Mouse (Mus musculus): ENCODE measurements at regions not wholly inside any gene's neighbourhood (a gene's known extent, or its start where the extent isn't known, plus 50 kb on each side); places are given as distances from the start of the nearest gene placed in this dataset.
A peak's percentile ranks its signal among the peaks of the same experiment; 100 is the strongest.

DNA sequence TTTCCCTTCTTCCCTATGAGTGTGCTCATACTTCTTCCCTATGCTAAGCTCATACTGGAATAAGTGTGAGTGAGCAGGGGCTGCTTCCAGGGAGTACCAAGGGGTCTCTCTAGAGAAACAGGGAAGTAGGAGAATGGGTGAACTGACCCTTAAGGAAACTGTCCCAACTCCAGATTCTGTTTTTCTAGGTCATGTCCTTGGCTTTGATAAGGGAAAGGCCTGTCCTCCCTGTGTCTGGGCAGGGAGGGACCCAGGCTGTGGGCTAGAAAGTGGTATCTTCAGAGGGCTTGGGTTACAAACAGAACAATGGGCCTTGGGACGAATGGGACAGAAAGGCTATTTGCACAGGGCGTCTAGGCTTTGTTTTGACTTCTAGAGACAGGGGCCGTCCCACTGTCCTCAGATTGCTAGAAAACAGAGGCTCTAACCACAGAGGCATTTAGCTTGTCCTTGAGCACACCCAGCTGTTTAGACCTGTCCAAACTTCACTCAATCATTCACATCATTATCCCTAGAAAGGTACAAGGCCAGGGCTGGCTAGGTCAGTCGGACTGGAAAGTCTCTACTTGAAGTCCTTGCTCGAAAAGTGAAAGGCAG lies 82.0 kb upstream of the Parp11 start:
- Histone ChIP-seq H3K4me1 (ENCODE audit: control insufficient read depth, insufficient read depth, low read length) (no peaks in the 10 kb centered on the region), H3K9ac (ENCODE audit: low read depth, poor library complexity, severe bottlenecking) (no peak overlapping the region), H3K4me3 (ENCODE audit: low read depth, low read length) (no peak overlapping the region), H3K27me3 (ENCODE audit: control insufficient read depth, insufficient read depth, low read length, poor library complexity, severe bottlenecking) (no peaks in the 10 kb centered on the region), H3K27ac (ENCODE audit: insufficient read depth, low read length) (no peak overlapping the region), H3K36me3 (ENCODE audit: control insufficient read depth, insufficient read depth, low read length, poor library complexity, severe bottlenecking) (no peaks in the 10 kb centered on the region), H3K9me3 (replicated peaks; ENCODE audit: control insufficient read depth, insufficient read depth, low read length, poor library complexity, severe bottlenecking) (no peaks in the 10 kb centered on the region)
- TF ChIP-seq EP300 (IDR thresholded peaks at IDR 0.05; ENCODE audit: insufficient read depth, low read depth, low read length) = no peak
- TF ChIP-seq POLR2A (IDR thresholded peaks at IDR 0.05; ENCODE audit: insufficient read depth, low read length) = no peak
- TF ChIP-seq CTCF (IDR thresholded peaks at IDR 0.05; ENCODE audit: low read depth, low read length) = no peak

DNA sequence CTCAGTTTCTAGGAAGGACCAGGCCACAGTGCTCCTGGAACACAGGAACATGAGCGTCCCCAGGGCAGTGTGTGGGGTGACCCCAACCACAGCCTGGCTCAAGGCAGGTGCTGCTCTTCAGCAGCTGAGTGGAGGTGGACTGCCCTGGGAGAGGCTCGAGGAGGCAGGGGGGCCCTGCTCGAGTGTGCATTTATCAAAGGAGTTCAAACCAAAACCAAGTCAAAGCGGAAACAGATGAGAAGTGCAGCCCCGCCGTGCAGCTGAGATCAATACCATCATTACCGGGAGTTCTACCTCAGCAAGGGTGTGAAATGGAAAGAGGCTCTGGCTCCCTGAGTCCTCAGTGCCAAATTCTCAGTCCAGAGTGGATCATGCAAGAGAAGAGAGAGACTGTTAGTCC lies 81.4 kb upstream of the Parp11 start:
- Histone ChIP-seq H3K4me1 (ENCODE audit: control insufficient read depth, insufficient read depth, low read length) (no peaks in the 10 kb centered on the region), H3K36me3 (ENCODE audit: control insufficient read depth, insufficient read depth, low read length, poor library complexity, severe bottlenecking) (no peaks in the 10 kb centered on the region), H3K27me3 (ENCODE audit: control insufficient read depth, insufficient read depth, low read length, poor library complexity, severe bottlenecking) (no peaks in the 10 kb centered on the region), H3K9ac (ENCODE audit: low read depth, poor library complexity, severe bottlenecking) (no peak overlapping the region), H3K9me3 (replicated peaks; ENCODE audit: control insufficient read depth, insufficient read depth, low read length, poor library complexity, severe bottlenecking) (no peaks in the 10 kb centered on the region), H3K4me3 (ENCODE audit: low read depth, low read length) (no peak overlapping the region), H3K27ac (ENCODE audit: insufficient read depth, low read length) (no peak overlapping the region)
- TF ChIP-seq POLR2A (IDR thresholded peaks at IDR 0.05; ENCODE audit: insufficient read depth, low read length) (no peak), CTCF (IDR thresholded peaks at IDR 0.05; ENCODE audit: low read depth, low read length) (no peak), EP300 (IDR thresholded peaks at IDR 0.05; ENCODE audit: insufficient read depth, low read depth, low read length) (no peak)

DNA sequence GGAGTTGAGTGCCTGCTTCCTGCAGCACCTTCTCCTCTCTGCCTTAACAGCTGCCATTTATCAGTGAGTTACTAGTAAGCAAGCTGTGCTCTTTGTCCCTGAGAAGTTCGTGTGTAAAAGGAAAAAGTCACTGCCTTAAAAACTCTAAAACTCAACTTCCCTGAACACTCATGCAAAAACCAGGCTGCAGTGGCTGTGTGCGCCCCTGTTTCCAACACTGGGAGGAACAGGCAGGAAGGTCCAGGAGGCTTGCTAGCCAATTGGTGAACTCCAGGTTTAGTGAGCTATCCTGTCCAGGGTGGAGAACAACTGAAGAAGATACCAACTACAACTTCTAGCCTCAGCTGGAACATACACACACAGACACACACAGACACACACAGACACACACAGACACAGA lies 81.0 kb upstream of the Parp11 start:
- Histone ChIP-seq H3K4me3 (ENCODE audit: low read depth, low read length) (no peak overlapping the region), H3K9ac (ENCODE audit: low read depth, poor library complexity, severe bottlenecking) (no peak overlapping the region), H3K9me3 (replicated peaks; ENCODE audit: control insufficient read depth, insufficient read depth, low read length, poor library complexity, severe bottlenecking) (no peaks in the 10 kb centered on the region), H3K4me1 (ENCODE audit: control insufficient read depth, insufficient read depth, low read length) (no peaks in the 10 kb centered on the region), H3K27me3 (ENCODE audit: control insufficient read depth, insufficient read depth, low read length, poor library complexity, severe bottlenecking) (no peaks in the 10 kb centered on the region), H3K36me3 (ENCODE audit: control insufficient read depth, insufficient read depth, low read length, poor library complexity, severe bottlenecking) (no peaks in the 10 kb centered on the region), H3K27ac (ENCODE audit: insufficient read depth, low read length) (no peak overlapping the region)
- no peak for TF ChIP-seq CTCF (IDR thresholded peaks at IDR 0.05; ENCODE audit: low read depth, low read length)
- TF ChIP-seq EP300 (IDR thresholded peaks at IDR 0.05; ENCODE audit: insufficient read depth, low read depth, low read length) = no peak
- TF ChIP-seq POLR2A (IDR thresholded peaks at IDR 0.05; ENCODE audit: insufficient read depth, low read length) = no peak

DNA sequence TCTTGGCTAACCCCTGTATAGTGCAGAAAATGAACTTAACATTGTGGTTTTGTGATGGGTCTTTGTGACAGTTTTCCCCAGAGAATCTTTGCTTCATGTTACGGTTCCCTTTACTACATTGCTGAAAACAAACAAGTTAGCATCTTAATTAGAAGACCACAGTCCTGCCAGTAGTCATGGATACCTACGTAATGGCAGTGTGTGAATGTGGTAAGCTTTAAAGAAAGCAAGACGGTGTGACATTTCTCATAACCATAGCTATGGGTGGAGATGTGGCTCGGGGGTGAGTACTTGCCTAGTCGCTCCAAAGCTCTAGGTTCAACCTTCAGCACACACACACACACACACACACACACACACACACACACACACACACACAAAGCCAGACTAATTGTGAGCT lies 73.6 kb upstream of the Parp11 start:
- TF ChIP-seq CTCF (IDR thresholded peaks at IDR 0.05; ENCODE audit: low read depth, low read length) = no peak
- no peak for TF ChIP-seq EP300 (IDR thresholded peaks at IDR 0.05; ENCODE audit: insufficient read depth, low read depth, low read length)
- no peak for TF ChIP-seq POLR2A (IDR thresholded peaks at IDR 0.05; ENCODE audit: insufficient read depth, low read length)
- H3K9ac ChIP-seq (ENCODE audit: low read depth, poor library complexity, severe bottlenecking) = no peak overlapping the region
- no peaks in the 10 kb centered on the region for H3K27me3 ChIP-seq (ENCODE audit: control insufficient read depth, insufficient read depth, low read length, poor library complexity, severe bottlenecking)
- no peaks in the 10 kb centered on the region for H3K36me3 ChIP-seq (ENCODE audit: control insufficient read depth, insufficient read depth, low read length, poor library complexity, severe bottlenecking)
- H3K4me3 ChIP-seq (ENCODE audit: low read depth, low read length) = no peak overlapping the region
- no peaks in the 10 kb centered on the region for H3K9me3 ChIP-seq (replicated peaks; ENCODE audit: control insufficient read depth, insufficient read depth, low read length, poor library complexity, severe bottlenecking)
- no peaks in the 10 kb centered on the region for H3K4me1 ChIP-seq (ENCODE audit: control insufficient read depth, insufficient read depth, low read length)
- H3K27ac ChIP-seq (ENCODE audit: insufficient read depth, low read length) = no peak overlapping the region

DNA sequence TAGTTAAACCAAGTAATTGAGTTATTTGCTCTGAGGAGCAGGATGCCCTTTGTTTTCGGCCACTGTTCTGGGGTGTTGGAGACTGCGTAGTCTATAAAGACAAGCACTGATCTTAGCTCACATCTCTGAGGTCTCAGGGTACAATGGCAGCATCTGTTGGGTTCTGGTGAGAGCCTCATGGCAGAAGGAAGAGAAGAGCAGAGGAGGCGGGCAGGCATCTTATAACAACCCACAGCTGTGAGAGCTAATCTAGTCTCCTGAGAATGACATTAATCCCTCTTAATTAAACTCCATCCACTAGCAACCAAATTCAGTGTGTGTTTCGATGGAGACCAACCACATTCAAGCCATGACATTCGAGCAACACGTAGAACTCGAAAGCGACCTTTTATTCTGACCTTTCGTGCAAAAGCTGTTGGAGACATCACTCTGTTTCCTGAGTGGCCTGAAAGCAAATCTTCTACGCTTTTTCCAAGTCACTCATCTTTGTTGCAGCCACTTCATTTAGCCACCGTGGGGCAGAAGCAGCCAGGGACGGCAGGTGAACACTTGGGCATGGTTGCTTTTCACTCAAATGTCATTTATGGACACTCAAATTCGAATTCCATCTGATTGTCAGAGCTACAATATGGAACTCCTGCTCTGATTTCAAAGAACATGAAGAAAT lies 72.7 kb upstream of the Parp11 start:
- no peaks in the 10 kb centered on the region for H3K9me3 ChIP-seq (replicated peaks; ENCODE audit: control insufficient read depth, insufficient read depth, low read length, poor library complexity, severe bottlenecking)
- no peak overlapping the region for H3K27ac ChIP-seq (ENCODE audit: insufficient read depth, low read length)
- H3K9ac ChIP-seq (ENCODE audit: low read depth, poor library complexity, severe bottlenecking) = no peak overlapping the region
- TF ChIP-seq POLR2A (IDR thresholded peaks at IDR 0.05; ENCODE audit: insufficient read depth, low read length) (no peak), EP300 (IDR thresholded peaks at IDR 0.05; ENCODE audit: insufficient read depth, low read depth, low read length) (no peak), CTCF (IDR thresholded peaks at IDR 0.05; ENCODE audit: low read depth, low read length) (peak; percentile 3)
- no peaks in the 10 kb centered on the region for H3K27me3 ChIP-seq (ENCODE audit: control insufficient read depth, insufficient read depth, low read length, poor library complexity, severe bottlenecking)
- H3K4me1 ChIP-seq (ENCODE audit: control insufficient read depth, insufficient read depth, low read length) = no peaks in the 10 kb centered on the region
- no peaks in the 10 kb centered on the region for H3K36me3 ChIP-seq (ENCODE audit: control insufficient read depth, insufficient read depth, low read length, poor library complexity, severe bottlenecking)
- H3K4me3 ChIP-seq (ENCODE audit: low read depth, low read length) = no peak overlapping the region

DNA sequence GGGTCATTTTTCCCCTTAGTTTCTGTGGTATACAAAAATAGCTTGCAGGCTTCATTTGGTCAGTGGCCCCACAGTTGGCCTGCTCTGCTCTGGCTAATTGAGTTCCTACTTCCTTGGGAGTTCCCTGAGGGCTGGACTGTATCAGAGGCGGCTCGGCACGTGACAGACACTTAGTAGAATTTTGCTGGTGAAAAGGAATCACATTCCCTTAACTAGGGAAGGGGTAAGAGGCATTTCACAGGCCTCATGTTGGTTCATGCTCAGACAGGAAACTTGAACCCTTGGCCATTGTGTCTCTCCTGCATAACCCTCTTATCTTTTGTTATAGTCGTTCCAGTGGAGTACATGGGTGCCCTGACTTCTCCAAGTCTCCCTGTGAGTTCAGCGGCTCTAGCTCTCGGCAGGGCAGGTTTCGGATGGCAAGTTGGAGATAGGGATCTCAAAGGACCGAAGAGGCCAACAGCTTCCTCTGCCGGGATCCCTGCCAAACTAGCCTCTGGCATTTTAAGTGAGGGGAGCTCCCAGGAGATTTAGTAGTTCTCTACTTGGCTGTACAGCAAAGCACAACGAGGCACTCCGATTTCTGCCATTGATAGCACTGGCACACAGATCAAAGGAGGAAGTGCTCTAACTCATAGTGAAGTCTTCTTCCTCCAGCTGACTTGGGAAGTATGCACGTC lies 72.0 kb upstream of the Parp11 start:
- no peak overlapping the region for H3K27ac ChIP-seq (ENCODE audit: insufficient read depth, low read length)
- no peaks in the 10 kb centered on the region for H3K27me3 ChIP-seq (ENCODE audit: control insufficient read depth, insufficient read depth, low read length, poor library complexity, severe bottlenecking)
- no peak overlapping the region for H3K9ac ChIP-seq (ENCODE audit: low read depth, poor library complexity, severe bottlenecking)
- no peak for TF ChIP-seq EP300 (IDR thresholded peaks at IDR 0.05; ENCODE audit: insufficient read depth, low read depth, low read length)
- no peaks in the 10 kb centered on the region for H3K9me3 ChIP-seq (replicated peaks; ENCODE audit: control insufficient read depth, insufficient read depth, low read length, poor library complexity, severe bottlenecking)
- no peaks in the 10 kb centered on the region for H3K36me3 ChIP-seq (ENCODE audit: control insufficient read depth, insufficient read depth, low read length, poor library complexity, severe bottlenecking)
- H3K4me1 ChIP-seq (ENCODE audit: control insufficient read depth, insufficient read depth, low read length) = no peaks in the 10 kb centered on the region
- no peak overlapping the region for H3K4me3 ChIP-seq (ENCODE audit: low read depth, low read length)
